Mouse (Mus musculus) hindlimb bud, embryonic 11.5 days (tissue): ENCODE measurements around the gene Dkk3.
"Not testable (repeated sequence)": the region's sequence is repeated elsewhere in the genome, so short reads cannot be mapped to it uniquely, and the experiment has no call there.

Source experiments
- DNase-seq: peaks from one replicate; pipeline ENCODE4 v3.0.0-alpha.2; 2012; ENCODE audit warnings: low read depth, low spot score; ENCODE audit errors: extremely low spot score

Gene Dkk3

GRCm38 (mm10) chr7:112132005-112132404 lies 26.9 kb downstream of the Dkk3 start:
- DNase-seq: no peak

- no peak for DNase-seq
Observed at GRCm38 (mm10) chr7:112130660-112131059, 28.2 kb downstream of the Dkk3 start.

GRCm38 (mm10) chr7:112129851-112130250 lies 29.0 kb downstream of the Dkk3 start:
- DNase-seq: no peak

- no peak for DNase-seq
Observed at GRCm38 (mm10) chr7:112128810-112129209, 30.0 kb downstream of the Dkk3 start.

GRCm38 (mm10) chr7:112127954-112128353 lies 30.9 kb downstream of the Dkk3 start:
- no peak for DNase-seq

- no peak for DNase-seq
Observed at GRCm38 (mm10) chr7:112127085-112127637, 31.7 kb downstream of the Dkk3 start.

- no peak for DNase-seq
Observed at GRCm38 (mm10) chr7:112125625-112126260, 33.1 kb downstream of the Dkk3 start.

GRCm38 (mm10) chr7:112123612-112124011 lies 35.2 kb downstream of the Dkk3 start:
- no peak for DNase-seq

GRCm38 (mm10) chr7:112121866-112122500 lies 36.9 kb downstream of the Dkk3 start:
- peak; percentile 24 for DNase-seq

- DNase-seq: no peak
Observed at GRCm38 (mm10) chr7:112120861-112121810, 37.7 kb downstream of the Dkk3 start.

- no peak for DNase-seq
Observed at GRCm38 (mm10) chr7:112119248-112119647, 39.6 kb downstream of the Dkk3 start.

- no peak for DNase-seq
Observed at GRCm38 (mm10) chr7:112118086-112118485, 40.8 kb downstream of the Dkk3 start.

- no peak for DNase-seq
Observed at GRCm38 (mm10) chr7:112117501-112117900, 41.4 kb downstream of the Dkk3 start.

GRCm38 (mm10) chr7:112110638-112111372 lies 48.1 kb downstream of the Dkk3 start:
- no peak for DNase-seq

- DNase-seq: no peak
Observed at GRCm38 (mm10) chr7:112108757-112109156, 50.1 kb downstream of the Dkk3 start.

- no peak for DNase-seq
Observed at GRCm38 (mm10) chr7:112103816-112104215, 55.0 kb downstream of the Dkk3 start.

GRCm38 (mm10) chr7:112102933-112103332 lies 55.9 kb downstream of the Dkk3 start:
- no peak for DNase-seq

- DNase-seq: no peak
Observed at GRCm38 (mm10) chr7:112100887-112101286, 58.0 kb downstream of the Dkk3 start.

- DNase-seq: not testable (repeated sequence)
Observed at GRCm38 (mm10) chr7:112094923-112095322, 63.9 kb downstream of the Dkk3 start.

- no peak for DNase-seq
Observed at GRCm38 (mm10) chr7:112086186-112086585, 72.7 kb downstream of the Dkk3 start.

- DNase-seq: peak; percentile 58
Observed at GRCm38 (mm10) chr7:112085062-112085461, 73.8 kb downstream of the Dkk3 start.
